Mouse (Mus musculus) lung, postnatal 0 days (tissue): ENCODE measurements around the gene Ak8. TPM values are rescaled to one million over a fixed set of nuclear protein-coding genes. Genes with fewer than 3 reads are reported as not detected.
A peak's percentile ranks its signal among the peaks of the same experiment; 100 is the strongest.

Source experiments
- ATAC-seq: fragments of 200-750 bp; cut with Nextera tagmentation; 2 replicates; pipeline ENCODE4 v1.8.0; 2017; ENCODE audit warnings: moderate library complexity
- DNase-seq: peaks from one replicate; pipeline ENCODE4 v3.0.0-alpha.2; 2016; ENCODE audit warnings: low spot score
- H3K27ac ChIP-seq: fragments of 300-500 bp; sonication (generic); 2 replicates; pipeline ENCODE4 v1.5.1; 2014; ENCODE audit warnings: antibody characterized with exemption, mild to moderate bottlenecking, low read length, mixed read lengths
- H3K27me3 ChIP-seq: fragments of 300-500 bp; sonication (generic); replicated peaks from 2 replicates; pipeline ENCODE4 v1.6.1; 2014; ENCODE audit warnings: low read length, mixed read lengths; ENCODE audit not compliant: insufficient read depth
- H3K36me3 ChIP-seq: fragments of 300-500 bp; sonication (generic); 2 replicates; pipeline ENCODE4 v1.6.1; 2014; ENCODE audit warnings: low read length, mixed read lengths; ENCODE audit not compliant: insufficient read depth
- H3K4me1 ChIP-seq: fragments of 300-500 bp; sonication (generic); 2 replicates; pipeline ENCODE4 v1.6.1; 2014; ENCODE audit warnings: antibody characterized with exemption, low read depth, low read length, mixed read lengths; ENCODE audit not compliant: insufficient read depth
- H3K4me2 ChIP-seq: fragments of 300-500 bp; sonication (generic); replicated peaks from 2 replicates; pipeline ENCODE4 v1.6.1; 2014; ENCODE audit warnings: low read depth, mild to moderate bottlenecking, low read length, moderate library complexity, mixed read lengths
- H3K4me3 ChIP-seq: fragments of 300-500 bp; sonication (generic); 2 replicates; pipeline ENCODE4 v1.5.1; 2014; ENCODE audit warnings: low read depth, low read length
- H3K9ac ChIP-seq: fragments of 300-500 bp; sonication (generic); replicated peaks from 2 replicates; pipeline ENCODE4 v1.6.1; 2014; ENCODE audit warnings: low read depth, mild to moderate bottlenecking
- H3K9me3 ChIP-seq: fragments of 300-500 bp; sonication (generic); 2 replicates; pipeline ENCODE4 v1.6.1; 2016; ENCODE audit warnings: low read length, mixed read lengths
- CTCF ChIP-seq: IDR thresholded peaks from 2 replicates; pipeline ENCODE4 v1.5.1; 2016; ENCODE audit warnings: antibody characterized with exemption, mild to moderate bottlenecking
- EP300 ChIP-seq: IDR thresholded peaks from 2 replicates; pipeline ENCODE4 v1.6.1; 2016; ENCODE audit warnings: antibody characterized with exemption, mild to moderate bottlenecking, control low read depth
- WGBS: fragments of 180-500 bp; shearing (Covaris S2); extraction: QIAGEN DNeasy Blood & Tissue Kit; methylation state at CpG from one replicate; pipeline ENCODE4 v1.1.7; 2014; 5-methylcytosine and 5-hydroxymethylcytosine counted together
- polyA plus RNA-seq: library from polyadenylated mRNA; unstranded; fragments of >200 nt; fragmentation: Nextera tagmentation; extraction: Ambion mirVana; gene quantifications from 2 replicates; pipeline ENCODE4 v1.2.1, GENCODE M21; 2015

Gene Ak8
- polyA plus RNA-seq, 1 experiment from 2014 or later: 8.7 TPM

- WGBS: 1% methylated on average over 59 of the region's 63 CpGs
- ATAC-seq (peak; percentile 97), DNase-seq (peak; percentile 94)
- Histone ChIP-seq H3K27ac (peak within 1 kb of the TSS; percentile 91), H3K4me1 (peaks cover 13% of the 10 kb centered on the region; the same call in 1 of the 2 replicates), H3K27me3 (no peaks in the 10 kb centered on the region), H3K4me2 (peak within 1 kb of the TSS; percentile 97), H3K36me3 (no peaks in the 10 kb centered on the region; the same call in 1 of the 2 replicates), H3K9me3 (no peaks in the 10 kb centered on the region), H3K9ac (peak within 1 kb of the TSS; percentile 87), H3K4me3 (peak within 1 kb of the TSS; percentile 93)
- 0 out of 2 replicates have a peak, but pooled peaks have one; percentile 8 for TF ChIP-seq CTCF
- peak; percentile 68; the same call in 1 of the 2 replicates for TF ChIP-seq EP300
Observed at GRCm38 (mm10) chr2:28840222-28840951, 140.4 kb downstream of the Ak8 start, which contains the start of the genes Gtf3c4 and Ddx31. Gene Gtf3c4, minus strand, starts transcription at chr2:28840360. Gene Ddx31, plus strand, starts transcription at chr2:28840406.

GRCm38 (mm10) chr2:28842042-28842441 is 142.1 kb downstream of the Ak8 start:
- TF ChIP-seq CTCF: no peak
- TF ChIP-seq EP300: no peak
- no peak overlapping the region for H3K4me2 ChIP-seq
- no peak overlapping the region for H3K4me3 ChIP-seq
- DNase-seq (no peak), ATAC-seq (no peak)
- peaks cover 5% of the 10 kb centered on the region; the same call in 1 of the 2 replicates for H3K36me3 ChIP-seq
- 66% methylated on average over 3 of the region's 3 CpGs for WGBS
- H3K9ac ChIP-seq: no peak overlapping the region
- H3K9me3 ChIP-seq: no peaks in the 10 kb centered on the region
- no peaks in the 10 kb centered on the region for H3K27me3 ChIP-seq
- H3K27ac ChIP-seq: no peak overlapping the region
- H3K4me1 ChIP-seq: peaks cover 13% of the 10 kb centered on the region; the same call in 1 of the 2 replicates

- Histone ChIP-seq H3K27ac (no peak overlapping the region), H3K4me2 (no peak overlapping the region), H3K36me3 (peaks cover 22% of the 10 kb centered on the region), H3K27me3 (no peaks in the 10 kb centered on the region), H3K4me3 (no peak overlapping the region), H3K9me3 (no peaks in the 10 kb centered on the region), H3K4me1 (0 out of 2 replicates have a peak, but pooled peaks cover under 1% of the 10 kb centered on the region), H3K9ac (no peak overlapping the region)
- DNase-seq (no peak), ATAC-seq (no peak)
- TF ChIP-seq CTCF: no peak
- no peak for TF ChIP-seq EP300
- 84% methylated on average over 2 of the region's 2 CpGs for WGBS
Observed at GRCm38 (mm10) chr2:28848879-28849278, 148.9 kb downstream of the Ak8 start.

GRCm38 (mm10) chr2:28852594-28852993 is 152.6 kb downstream of the Ak8 start:
- Histone ChIP-seq H3K9me3 (no peaks in the 10 kb centered on the region), H3K27ac (no peak overlapping the region), H3K9ac (no peak overlapping the region), H3K36me3 (peaks cover 12% of the 10 kb centered on the region), H3K4me2 (no peak overlapping the region), H3K4me1 (no peaks in the 10 kb centered on the region), H3K4me3 (no peak overlapping the region), H3K27me3 (no peaks in the 10 kb centered on the region)
- ATAC-seq (no peak), DNase-seq (no peak)
- WGBS: 83% methylated on average over 3 of the region's 3 CpGs
- TF ChIP-seq CTCF (no peak), EP300 (no peak)

- Histone ChIP-seq H3K4me3 (no peak overlapping the region), H3K36me3 (peaks cover 13% of the 10 kb centered on the region), H3K27me3 (no peaks in the 10 kb centered on the region), H3K27ac (no peak overlapping the region), H3K4me2 (no peak overlapping the region), H3K9me3 (no peaks in the 10 kb centered on the region), H3K9ac (no peak overlapping the region), H3K4me1 (no peaks in the 10 kb centered on the region)
- ATAC-seq (no peak), DNase-seq (no peak)
- TF ChIP-seq EP300: no peak
- peak; percentile 39 for TF ChIP-seq CTCF
- WGBS: 98% methylated on average over 2 of the region's 2 CpGs
Observed at GRCm38 (mm10) chr2:28855773-28856172, 155.8 kb downstream of the Ak8 start.

GRCm38 (mm10) chr2:28859303-28859702 is 159.3 kb downstream of the Ak8 start:
- no peak overlapping the region for H3K9ac ChIP-seq
- no peak for ATAC-seq
- no peaks in the 10 kb centered on the region for H3K27me3 ChIP-seq
- H3K4me1 ChIP-seq: no peaks in the 10 kb centered on the region
- H3K4me2 ChIP-seq: no peak overlapping the region
- WGBS: 89% methylated on average over 4 of the region's 4 CpGs
- peaks cover 19% of the 10 kb centered on the region for H3K36me3 ChIP-seq
- H3K27ac ChIP-seq: no peak overlapping the region
- TF ChIP-seq CTCF (no peak), EP300 (no peak)
- no peak overlapping the region for H3K4me3 ChIP-seq
- no peak for DNase-seq
- H3K9me3 ChIP-seq: no peaks in the 10 kb centered on the region
